Mouse (Mus musculus) heart, embryonic 16.5 days (tissue): Measurements from ENCODE around the gene Rint1. TPM values are rescaled to one million over a fixed set of nuclear protein-coding genes. Genes with fewer than 3 reads are reported as not detected.
"Not testable (repeated sequence)": the region's sequence is repeated elsewhere in the genome, so short reads cannot be mapped to it uniquely, and the experiment has no call there.

Experiments
- ATAC-seq: fragments of 200-750 bp; cut with Nextera tagmentation; replicated peaks from 2 replicates; pipeline ENCODE4 v1.8.0; 2017; ENCODE audit warnings: moderate number of reproducible peaks; ENCODE audit not compliant: insufficient read depth, low FRiP score; ENCODE audit errors: extremely low read depth
- H3K27ac ChIP-seq: fragments of 300-500 bp; sonication (generic); 2 replicates; pipeline ENCODE4 v1.5.1; 2014; ENCODE audit warnings: mild to moderate bottlenecking, low read length, control low read depth, moderate library complexity
- H3K27me3 ChIP-seq: fragments of 300-500 bp; sonication (generic); 2 replicates; pipeline ENCODE4 v1.6.1; 2014; ENCODE audit warnings: low read length, mixed read lengths; ENCODE audit not compliant: control insufficient read depth, insufficient read depth
- H3K36me3 ChIP-seq: fragments of 300-500 bp; sonication (generic); 2 replicates; pipeline ENCODE4 v1.6.1; 2014; ENCODE audit not compliant: control insufficient read depth, insufficient read depth
- H3K4me1 ChIP-seq: fragments of 300-500 bp; sonication (generic); 2 replicates; pipeline ENCODE4 v1.6.1; 2014; ENCODE audit warnings: low read length, mixed read lengths; ENCODE audit not compliant: control insufficient read depth, insufficient read depth
- H3K4me2 ChIP-seq: fragments of 300-500 bp; sonication (generic); 2 replicates; pipeline ENCODE4 v1.6.1; 2014; ENCODE audit warnings: low read depth, mild to moderate bottlenecking, control low read depth, low read length
- H3K4me3 ChIP-seq: fragments of 300-500 bp; sonication (generic); 2 replicates; pipeline ENCODE4 v1.5.1; 2014; ENCODE audit warnings: mild to moderate bottlenecking, control low read depth, low read length
- H3K9ac ChIP-seq: fragments of 300-500 bp; sonication (generic); 2 replicates; pipeline ENCODE4 v1.6.1; 2014; ENCODE audit warnings: low read length, control low read depth
- H3K9me3 ChIP-seq: fragments of 300-500 bp; sonication (generic); replicated peaks from 2 replicates; pipeline ENCODE4 v1.6.1; 2016; ENCODE audit warnings: low read length; ENCODE audit not compliant: control insufficient read depth
- WGBS: fragments of 180-500 bp; shearing (Covaris S2); extraction: QIAGEN DNeasy Blood & Tissue Kit; methylation state at CpG from one replicate; pipeline ENCODE4 v1.1.7; 2014; 5-methylcytosine and 5-hydroxymethylcytosine counted together
- polyA plus RNA-seq: library from polyadenylated mRNA; unstranded; fragments of >200 nt; fragmentation: Nextera tagmentation; extraction: Ambion mirVana; gene quantifications from 2 replicates; pipeline ENCODE4 v1.2.1, GENCODE M21; 2015

The Rint1 gene
- polyA plus RNA-seq, 1 experiment from 2014 or later, result 27.3 TPM

DNA sequence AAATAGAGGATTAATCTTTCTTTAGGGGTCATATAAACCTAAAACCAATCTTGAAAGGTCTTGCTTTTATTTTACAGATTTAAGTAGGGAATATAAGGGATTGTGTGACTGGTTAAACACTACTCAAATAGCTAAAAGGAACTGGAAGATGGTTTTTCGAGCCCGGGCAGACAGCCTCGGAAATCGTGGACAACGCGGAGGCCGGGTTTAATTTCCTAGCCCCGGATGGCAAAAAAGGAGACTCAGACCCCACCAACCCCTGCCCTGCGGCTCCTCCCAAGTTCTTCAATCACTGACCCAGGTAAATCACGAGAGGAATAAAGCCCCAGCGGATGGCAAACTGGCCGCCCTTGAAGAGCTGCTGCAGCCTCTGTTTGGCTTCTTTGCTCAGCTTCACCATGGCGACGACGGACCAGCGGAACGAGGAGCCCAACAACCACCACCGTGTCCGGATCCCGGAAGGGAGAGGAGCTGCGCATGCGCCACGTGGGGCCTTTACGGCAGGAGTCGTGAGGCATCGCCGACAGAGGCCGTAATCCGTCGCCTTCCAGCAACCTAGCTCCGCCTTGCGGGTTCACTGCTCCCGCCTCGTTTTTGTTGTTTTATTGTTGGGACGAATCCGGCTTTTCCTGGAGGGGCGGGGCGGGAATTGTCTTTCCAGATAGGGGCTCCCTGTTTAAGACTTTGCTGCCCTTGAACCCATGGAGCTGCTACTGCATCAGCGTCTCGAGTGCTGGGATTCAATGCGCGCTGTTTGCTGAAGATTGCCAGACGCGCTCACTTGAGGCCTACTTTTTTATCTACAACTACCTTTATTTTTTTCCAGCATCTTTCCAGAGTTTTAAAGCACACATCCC is 56.4 kb downstream of the Rint1 start, which contains the start of gene Tomm7:
Gene Tomm7 (minus strand): TSS at position 488 of the 857 bp plus-strand sequence.
- under 1% methylated on average over 44 of the region's 44 CpGs for WGBS
- H3K27me3 ChIP-seq, result no peaks in the 10 kb centered on the region
- peak; percentile 91 for ATAC-seq

DNA sequence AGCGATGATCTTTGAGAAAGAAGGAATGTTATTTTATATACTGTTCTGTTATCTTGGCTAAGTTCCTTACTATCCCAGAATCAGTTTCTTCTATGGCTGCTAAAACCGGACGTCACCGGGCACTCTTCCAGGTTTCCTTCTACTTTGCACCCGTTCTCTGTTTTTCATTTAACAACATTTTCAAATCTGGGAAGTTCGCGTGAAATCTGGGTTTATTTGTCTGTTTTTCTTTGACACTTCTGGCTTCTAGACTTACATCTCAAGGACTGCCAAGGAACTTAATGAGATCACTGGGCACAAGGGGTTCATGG is 57.0 kb downstream of the Rint1 start:
- H3K9me3 ChIP-seq, result no peaks in the 10 kb centered on the region
- peak overlapping the region; percentile 82 for H3K4me3 ChIP-seq
- H3K9ac ChIP-seq, result peak overlapping the region; percentile 86
- H3K36me3 ChIP-seq, result peaks cover 5% of the 10 kb centered on the region; the same call in 1 of the 2 replicates
- H3K4me1 ChIP-seq, result peaks cover 10% of the 10 kb centered on the region
- 21% methylated on average over 7 of the region's 7 CpGs for WGBS
- H3K4me2 ChIP-seq, result peak overlapping the region; percentile 77
- peak; percentile 17; the same call in 1 of the 2 replicates for ATAC-seq
- H3K27ac ChIP-seq, result peak overlapping the region; percentile 92
- no peaks in the 10 kb centered on the region for H3K27me3 ChIP-seq

More for the DNA sequence above, 56.4 kb downstream of the Rint1 start, which contains the start of gene Tomm7:
- Histone ChIP-seq H3K4me3 (peak within 1 kb of the TSS; percentile 82), H3K4me2 (peak within 1 kb of the TSS; percentile 77), H3K4me1 (peaks cover 10% of the 10 kb centered on the region), H3K9ac (peak within 1 kb of the TSS; percentile 87), H3K36me3 (peaks cover 10% of the 10 kb centered on the region), H3K27ac (peak within 1 kb of the TSS; percentile 92), H3K9me3 (no peaks in the 10 kb centered on the region)

DNA sequence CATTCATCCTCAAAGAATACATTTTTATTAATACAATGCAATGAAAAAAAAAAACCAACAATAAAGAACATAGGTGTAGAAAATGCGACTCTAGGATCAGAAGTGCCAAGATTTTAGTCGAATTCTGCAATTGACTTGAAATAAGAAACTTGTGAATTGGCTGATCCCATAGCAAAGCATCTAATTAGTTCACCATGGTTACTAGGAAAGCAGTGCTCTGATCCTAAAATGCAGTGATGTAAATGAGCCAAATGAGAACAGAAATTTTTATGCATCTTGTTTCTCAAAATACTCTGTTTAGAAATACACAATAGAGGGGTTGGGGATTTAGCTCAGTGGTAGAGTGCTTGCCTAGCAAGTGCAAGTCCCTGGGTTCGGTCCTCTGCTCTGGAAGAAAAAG is 57.6 kb downstream of the Rint1 start:
- peaks cover 10% of the 10 kb centered on the region for H3K4me1 ChIP-seq
- no peaks in the 10 kb centered on the region for H3K27me3 ChIP-seq
- no peak overlapping the region for H3K9ac ChIP-seq
- ATAC-seq, result no peak
- H3K36me3 ChIP-seq, result peaks cover 3% of the 10 kb centered on the region; the same call in 1 of the 2 replicates
- no peak overlapping the region for H3K4me2 ChIP-seq
- WGBS, result 91% methylated on average over 3 of the region's 3 CpGs
- no peak overlapping the region for H3K4me3 ChIP-seq
- H3K9me3 ChIP-seq, result no peaks in the 10 kb centered on the region
- H3K27ac ChIP-seq, result peak overlapping the region; percentile 92; the same call in 1 of the 2 replicates

DNA sequence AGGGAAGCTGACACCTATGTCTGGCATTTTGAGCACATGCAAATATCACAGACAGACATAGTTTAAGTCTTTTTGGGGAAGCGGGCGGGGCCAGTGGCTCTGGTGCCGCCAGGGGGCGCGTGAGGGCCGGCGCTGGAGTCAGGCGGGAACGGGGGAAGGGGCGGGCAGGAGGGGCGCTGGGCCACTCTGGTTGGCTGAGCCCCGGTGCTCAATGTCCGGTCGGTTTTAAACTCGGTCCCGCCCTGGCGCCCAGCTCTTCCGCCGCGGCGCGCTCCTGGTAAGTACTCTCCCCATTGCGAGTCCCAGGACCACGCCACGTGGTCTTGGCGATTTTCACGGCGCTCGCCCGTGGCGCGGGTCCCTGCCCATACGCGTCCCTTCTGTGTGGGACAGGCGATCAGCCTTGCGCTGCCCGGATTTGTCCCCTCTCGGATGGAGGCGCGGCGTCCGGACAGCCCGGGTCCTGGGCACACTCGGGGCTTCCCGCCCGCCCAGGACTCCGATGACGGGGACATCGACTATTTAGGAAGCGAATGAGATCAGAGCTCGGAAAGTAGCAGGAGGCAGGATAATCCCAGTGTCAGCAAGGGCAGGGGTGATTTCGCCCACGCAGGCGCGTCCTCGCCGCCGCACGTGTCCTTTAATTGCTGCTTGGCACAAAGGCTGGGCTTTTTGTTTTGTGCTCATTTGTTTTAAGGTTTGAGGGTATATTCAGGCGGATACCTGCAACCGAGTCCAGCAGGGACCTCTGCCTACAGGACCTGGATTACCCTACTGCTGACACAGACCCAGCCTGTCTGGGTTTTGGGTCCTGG is 63.0 kb downstream of the Rint1 start:
- peak overlapping the region; percentile 83 for H3K27ac ChIP-seq
- H3K4me1 ChIP-seq, result peaks cover 5% of the 10 kb centered on the region
- H3K9me3 ChIP-seq, result no peaks in the 10 kb centered on the region
- peaks cover 27% of the 10 kb centered on the region for H3K36me3 ChIP-seq
- H3K9ac ChIP-seq, result peak overlapping the region; percentile 88
- peak; percentile 97 for ATAC-seq
- peak overlapping the region; percentile 67 for H3K4me2 ChIP-seq
- H3K4me3 ChIP-seq, result peak overlapping the region; percentile 88
- no peaks in the 10 kb centered on the region for H3K27me3 ChIP-seq
- under 1% methylated on average over 61 of the region's 61 CpGs for WGBS

DNA sequence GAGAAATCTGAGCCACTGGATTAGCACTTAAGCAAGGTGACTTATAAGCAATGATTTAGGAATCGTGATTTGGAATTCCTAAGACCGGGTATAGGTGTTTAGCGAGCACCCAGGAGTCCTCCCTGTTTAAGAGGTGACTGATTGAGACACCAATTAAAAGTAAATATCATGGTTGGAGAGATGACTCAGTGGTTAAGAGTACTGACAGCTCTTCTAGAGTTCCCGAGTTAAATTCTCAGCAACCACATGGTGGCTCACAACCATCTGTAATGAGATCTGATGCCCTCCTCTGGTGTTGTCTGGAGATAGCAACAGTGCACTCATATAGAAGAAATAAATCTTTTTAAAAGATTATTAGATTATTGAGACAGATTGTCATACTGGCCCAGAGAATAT is 63.6 kb downstream of the Rint1 start:
- H3K9me3 ChIP-seq, H3K27me3 ChIP-seq, ATAC-seq, H3K4me1 ChIP-seq: not testable (repeated sequence)
- Histone ChIP-seq H3K36me3 (peaks cover 33% of the 10 kb centered on the region), H3K9ac (peak overlapping the region; percentile 88), H3K4me3 (peak overlapping the region; percentile 88), H3K27ac (peak overlapping the region; percentile 83), H3K4me2 (peak overlapping the region; percentile 67)
- 10% methylated on average over 4 of the region's 4 CpGs for WGBS

DNA sequence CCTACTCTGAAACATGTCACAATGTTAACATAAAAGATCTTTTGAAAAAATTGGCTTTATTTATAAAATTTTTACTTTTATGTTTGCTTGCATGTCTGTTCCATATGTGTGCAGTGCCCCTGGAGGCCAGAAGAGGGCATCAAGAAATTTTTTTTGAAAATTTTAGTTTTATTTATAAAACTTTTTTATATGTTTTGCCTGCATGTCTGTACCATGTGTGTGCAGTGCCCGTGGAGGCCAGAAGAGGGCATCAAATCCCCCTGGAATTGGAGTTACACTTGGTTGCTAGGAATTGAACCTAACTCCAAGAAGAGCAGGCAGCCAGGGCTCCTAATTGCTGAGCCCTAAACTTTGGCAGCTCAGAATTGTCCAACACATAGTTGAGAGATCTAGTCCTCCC is 65.4 kb downstream of the Rint1 start:
- H3K4me2 ChIP-seq, H3K27ac ChIP-seq, H3K9ac ChIP-seq, H3K4me1 ChIP-seq, H3K4me3 ChIP-seq, H3K9me3 ChIP-seq, ATAC-seq, H3K27me3 ChIP-seq: not testable (repeated sequence)
- H3K36me3 ChIP-seq, result peaks cover 43% of the 10 kb centered on the region
- 92% methylated on average over 1 of the region's 1 CpGs for WGBS

DNA sequence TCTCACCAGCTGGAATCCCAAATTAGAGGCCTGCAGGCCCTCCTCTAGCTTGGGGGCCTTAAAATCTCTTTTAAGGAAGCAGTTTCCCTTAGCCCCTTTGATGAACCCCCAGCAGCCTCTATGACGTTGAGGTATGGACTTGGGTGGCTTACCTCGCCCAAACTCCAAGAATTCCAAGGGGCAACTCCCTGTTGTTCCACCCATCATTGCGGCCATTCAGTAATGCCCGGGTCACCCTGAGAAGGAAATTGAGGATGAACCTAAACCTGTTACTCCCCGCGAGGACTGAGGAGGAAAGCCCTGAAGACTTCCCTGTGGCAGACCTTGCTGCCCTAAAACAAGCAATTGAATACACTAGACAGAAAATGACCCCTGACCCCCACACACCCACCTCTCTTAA is 68.0 kb downstream of the Rint1 start:
- Histone ChIP-seq H3K36me3 (peaks cover 48% of the 10 kb centered on the region), H3K4me1 (peaks cover 5% of the 10 kb centered on the region), H3K4me2 (no peak overlapping the region), H3K4me3 (no peak overlapping the region), H3K9ac (no peak overlapping the region), H3K27me3 (no peaks in the 10 kb centered on the region), H3K27ac (no peak overlapping the region), H3K9me3 (no peaks in the 10 kb centered on the region)
- ATAC-seq, result no peak
- WGBS, result 92% methylated on average over 6 of the region's 6 CpGs

DNA sequence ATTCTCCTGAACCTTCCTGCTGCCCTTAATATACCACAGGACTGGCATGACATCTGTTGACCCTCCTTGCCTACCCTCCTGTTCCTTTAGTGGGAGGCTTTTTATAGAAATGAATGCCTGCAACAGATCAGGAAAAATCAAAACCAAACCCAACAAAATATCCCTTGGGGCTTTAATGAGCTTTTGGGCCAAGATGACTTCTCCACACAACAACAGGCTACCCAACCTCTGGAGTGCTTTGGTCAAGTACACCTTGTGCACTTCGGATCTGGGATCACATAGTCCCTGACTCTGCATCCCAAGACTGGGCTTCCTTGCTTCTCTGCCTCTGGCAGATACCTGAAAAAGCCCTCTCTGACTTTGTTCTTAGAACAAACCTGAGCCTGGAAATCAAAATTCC is 68.7 kb downstream of the Rint1 start:
- Histone ChIP-seq H3K4me1 (peaks cover 5% of the 10 kb centered on the region), H3K9me3 (no peaks in the 10 kb centered on the region), H3K4me3 (no peak overlapping the region), H3K4me2 (no peak overlapping the region), H3K36me3 (peaks cover 50% of the 10 kb centered on the region), H3K9ac (no peak overlapping the region), H3K27ac (no peak overlapping the region), H3K27me3 (no peaks in the 10 kb centered on the region)
- 84% methylated on average over 1 of the region's 1 CpGs for WGBS
- no peak for ATAC-seq

DNA sequence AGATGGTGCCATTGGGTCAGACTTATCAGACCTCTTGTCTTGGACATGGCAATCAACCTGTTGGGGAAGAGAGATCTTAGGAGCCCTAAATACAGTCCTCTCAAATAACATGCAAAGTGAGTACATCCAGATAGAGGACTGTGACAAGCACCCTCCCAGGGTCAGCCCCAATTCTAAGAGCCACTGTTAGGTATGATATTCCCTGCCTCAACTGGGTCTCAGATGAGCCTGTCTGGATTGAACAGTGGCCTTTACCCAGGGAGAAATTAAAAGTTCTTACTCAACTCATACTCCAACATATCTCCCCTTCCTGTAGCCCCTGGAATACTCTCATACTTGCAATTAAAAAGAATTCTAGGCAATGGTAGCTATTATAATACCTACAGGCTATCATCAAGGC is 69.7 kb downstream of the Rint1 start:
- H3K9ac ChIP-seq, result no peak overlapping the region
- H3K36me3 ChIP-seq, result peaks cover 50% of the 10 kb centered on the region
- no peak overlapping the region for H3K4me3 ChIP-seq
- no peak overlapping the region for H3K27ac ChIP-seq
- peaks cover 5% of the 10 kb centered on the region for H3K4me1 ChIP-seq
- no peak for ATAC-seq
- no peak overlapping the region for H3K4me2 ChIP-seq
- H3K9me3 ChIP-seq, result no peaks in the 10 kb centered on the region
- H3K27me3 ChIP-seq, result no peaks in the 10 kb centered on the region
